Mouse (Mus musculus): Measurements from ENCODE around the gene Caskin1.

Gene Caskin1

DNA sequence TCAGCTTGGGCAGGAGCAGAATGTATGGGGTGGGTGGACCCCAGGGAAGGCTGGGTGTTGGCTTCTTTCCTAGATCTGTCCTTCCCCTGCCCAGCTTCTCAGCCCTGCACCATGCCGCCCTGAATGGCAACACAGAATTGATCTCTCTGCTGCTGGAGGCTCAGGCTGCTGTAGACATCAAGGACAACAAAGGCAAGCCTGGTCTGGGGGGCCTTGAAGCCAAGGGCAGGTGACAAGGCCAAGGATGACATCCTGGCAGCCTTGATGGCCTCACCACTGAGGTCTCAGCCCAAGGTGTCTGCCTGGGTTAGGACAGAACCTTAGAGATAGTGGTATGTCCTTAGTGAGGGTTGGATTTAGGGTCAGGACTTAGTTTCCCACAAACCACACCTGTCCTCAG, 7.6 kb downstream of the Caskin1 start:
- no peak for DNase-seq

GRCm38 (mm10) chr17:24502208-24502607, 13.8 kb downstream of the Caskin1 start:
- no peak for DNase-seq

DNA sequence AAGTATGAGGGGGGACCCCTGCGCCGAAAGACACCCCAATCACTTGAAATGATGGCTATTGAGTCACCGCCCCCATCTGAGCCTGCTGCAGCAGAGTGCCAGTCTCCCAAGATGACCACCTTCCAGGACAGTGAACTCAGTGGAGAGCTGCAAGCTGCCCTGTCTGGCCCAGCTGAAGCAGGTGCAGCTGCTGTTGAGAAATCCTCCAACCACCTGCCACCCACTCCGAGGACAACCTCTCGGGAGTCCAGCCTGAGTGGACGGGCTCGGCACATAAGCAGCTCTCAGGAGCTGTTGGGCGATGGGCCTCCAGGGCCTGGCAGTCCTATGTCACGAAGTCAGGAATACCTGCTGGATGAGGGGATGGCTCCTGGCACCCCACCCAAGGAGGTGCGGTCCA, 15.7 kb downstream of the Caskin1 start:
- no peak for DNase-seq

DNA sequence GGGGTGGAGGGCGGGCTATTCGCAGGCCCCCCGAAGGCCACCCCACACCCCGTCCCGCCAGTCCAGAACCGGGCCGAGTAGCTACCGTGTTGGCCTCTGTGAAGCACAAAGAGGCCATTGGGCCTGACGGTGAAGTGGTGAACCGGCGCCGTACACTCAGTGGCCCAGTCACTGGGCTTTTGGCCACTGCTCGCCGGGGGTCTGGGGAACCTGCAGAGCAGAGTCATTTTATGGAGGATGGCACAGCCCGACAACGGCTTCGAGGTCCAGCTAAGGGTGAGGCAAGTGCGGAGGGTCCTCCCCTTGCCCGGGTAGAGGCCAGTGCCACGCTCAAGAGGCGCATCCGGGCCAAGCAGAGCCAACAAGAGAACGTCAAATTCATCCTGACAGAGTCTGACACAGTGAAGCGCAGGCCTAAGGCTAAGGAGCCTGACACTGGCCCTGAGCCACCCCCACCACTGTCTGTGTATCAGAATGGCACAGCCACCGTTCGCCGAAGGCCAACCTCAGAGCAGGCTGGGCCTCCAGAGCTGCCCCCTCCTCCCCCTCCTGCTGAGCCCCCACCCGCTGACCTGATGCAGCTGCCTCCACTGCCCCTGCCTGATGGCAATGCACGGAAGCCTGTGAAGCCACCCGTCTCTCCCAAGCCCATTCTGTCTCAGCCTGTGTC, 17.0 kb downstream of the Caskin1 start:
- no peak for DNase-seq

DNA sequence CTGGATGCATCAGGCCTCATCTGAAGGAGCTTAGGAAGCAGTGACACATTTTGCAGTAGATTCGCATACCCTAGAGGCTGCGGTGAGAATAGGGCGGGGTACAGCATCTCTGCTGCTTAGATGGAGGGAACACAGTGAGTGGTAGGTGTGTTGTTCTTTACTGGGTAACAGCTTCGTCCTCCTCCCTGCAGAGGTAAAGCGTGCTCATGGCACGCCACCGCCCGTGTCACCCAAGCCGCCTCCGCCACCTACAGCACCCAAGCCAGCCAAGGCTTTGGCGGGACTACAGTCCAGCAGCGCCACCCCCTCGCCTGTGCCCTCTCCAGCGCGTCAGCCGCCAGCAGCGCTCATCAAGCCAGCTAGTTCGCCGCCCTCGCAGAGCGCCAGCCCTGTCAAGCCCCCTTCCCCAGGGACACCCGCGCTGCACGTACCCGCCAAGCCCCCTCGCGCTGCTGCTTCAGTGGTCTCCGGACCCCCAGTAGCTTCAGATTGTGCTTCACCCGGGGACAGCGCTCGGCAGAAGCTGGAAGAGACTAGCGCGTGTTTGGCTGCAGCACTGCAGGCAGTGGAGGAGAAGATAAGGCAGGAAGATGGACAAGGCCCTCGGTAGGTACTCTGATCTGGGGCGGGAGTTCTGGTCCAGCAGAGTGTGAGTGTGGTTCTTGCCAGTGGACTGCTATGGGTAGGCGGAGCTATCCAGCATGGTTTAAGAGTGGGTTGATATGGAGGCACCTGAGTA, 18.1 kb downstream of the Caskin1 start:
- no peak for DNase-seq

DNA sequence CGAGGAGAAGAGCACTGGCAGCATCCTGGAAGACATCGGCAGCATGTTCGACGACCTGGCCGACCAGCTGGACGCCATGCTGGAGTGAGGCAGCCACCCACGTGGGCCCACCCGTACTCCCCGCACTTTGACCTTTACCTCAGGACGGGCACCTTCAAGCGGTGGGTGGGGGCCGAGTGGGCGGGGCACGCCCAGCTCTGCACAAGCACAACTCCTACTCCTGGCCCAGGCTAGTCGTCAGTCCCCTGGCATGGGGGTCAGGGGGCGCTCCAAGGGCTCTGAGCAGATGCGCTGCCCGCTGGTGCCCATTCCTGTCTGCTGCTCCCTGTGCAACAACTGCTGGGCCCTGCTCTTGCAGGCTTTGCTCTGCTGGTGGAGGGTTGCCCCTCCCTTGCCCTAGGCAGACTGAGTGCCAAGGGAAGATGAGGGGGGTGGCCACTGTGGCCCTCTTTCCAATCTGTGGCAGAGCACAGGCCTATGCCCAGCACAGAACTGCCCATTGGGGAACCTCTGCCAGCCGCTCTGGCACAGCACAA, 18.8 kb downstream of the Caskin1 start:
- DNase-seq = peak; percentile 17 to 69

DNA sequence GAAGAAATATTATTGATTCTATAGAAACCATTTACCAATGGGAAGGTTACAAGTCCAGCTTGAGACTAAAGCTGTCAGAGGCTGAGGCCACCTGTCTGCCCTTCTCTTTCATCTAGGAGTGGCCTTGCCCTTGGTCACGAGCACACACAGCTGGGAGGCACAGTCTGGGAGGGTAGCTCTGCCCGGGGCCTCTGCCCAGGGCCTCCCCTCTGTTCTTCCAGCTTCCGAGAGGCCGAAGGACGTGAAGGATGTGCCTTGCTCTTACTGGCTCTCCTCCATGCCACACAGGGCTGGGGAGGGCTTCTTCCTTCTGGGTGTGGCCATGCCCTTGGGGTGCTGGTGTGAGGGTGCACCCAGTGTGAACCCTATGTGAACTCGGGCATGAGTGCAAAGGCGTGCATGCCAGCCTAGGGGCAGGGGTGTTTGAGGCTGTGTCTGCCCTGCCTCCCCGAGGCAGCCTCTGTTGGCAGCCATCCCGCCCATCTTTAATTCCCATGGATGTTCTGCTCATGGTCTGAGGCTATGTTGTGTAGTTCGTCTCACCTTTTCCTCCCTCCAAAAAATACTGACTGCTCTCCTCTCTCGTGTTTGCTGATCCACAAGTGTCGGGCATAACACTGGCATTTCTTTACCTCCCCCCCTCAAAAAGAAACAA, 19.5 kb downstream of the Caskin1 start:
- no peak for DNase-seq

GRCm38 (mm10) chr17:24513609-24514008, 25.2 kb downstream of the Caskin1 start:
- peak; percentile 62 to 73 for DNase-seq

GRCm38 (mm10) chr17:24514270-24515257, 26.2 kb downstream of the Caskin1 start:
- DNase-seq = peak; percentile 37 to 62

GRCm38 (mm10) chr17:24520450-24520849, 32.0 kb downstream of the Caskin1 start:
- DNase-seq = no peak

DNA sequence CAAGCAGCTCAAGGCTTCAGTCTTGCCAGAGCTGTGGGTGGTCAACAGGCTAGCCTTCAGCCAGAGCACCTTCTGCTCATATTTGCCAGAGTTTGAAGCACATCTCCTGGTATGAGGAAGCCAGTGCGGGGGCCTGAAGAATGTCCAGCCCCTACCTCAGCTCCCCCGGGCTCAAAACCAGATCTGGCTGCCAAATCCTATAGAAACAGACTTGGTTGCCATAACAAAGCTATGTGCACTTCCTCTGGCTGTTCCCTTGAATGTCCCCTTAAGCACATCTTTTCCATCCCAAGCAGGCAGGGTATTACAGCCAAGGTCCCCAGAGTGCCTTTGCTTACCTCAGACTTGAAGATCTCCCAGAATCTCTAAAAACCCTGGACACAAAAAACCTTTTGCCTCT, 36.3 kb downstream of the Caskin1 start:
- no peak for DNase-seq

GRCm38 (mm10) chr17:24527315-24527714, 38.9 kb downstream of the Caskin1 start:
- no peak for DNase-seq

GRCm38 (mm10) chr17:24527723-24528559, 39.5 kb downstream of the Caskin1 start, which contains the start of gene Traf7:
TSS of gene Traf7 (minus strand) at chr17:24527938.
- peak; percentile 96 to 98 for DNase-seq

- DNase-seq = no peak
Measured at GRCm38 (mm10) chr17:24528560-24528918, 40.1 kb downstream of the Caskin1 start.

- peak; percentile 67 to 69 for DNase-seq
Measured at GRCm38 (mm10) chr17:24529007-24529451, 40.6 kb downstream of the Caskin1 start.

DNA sequence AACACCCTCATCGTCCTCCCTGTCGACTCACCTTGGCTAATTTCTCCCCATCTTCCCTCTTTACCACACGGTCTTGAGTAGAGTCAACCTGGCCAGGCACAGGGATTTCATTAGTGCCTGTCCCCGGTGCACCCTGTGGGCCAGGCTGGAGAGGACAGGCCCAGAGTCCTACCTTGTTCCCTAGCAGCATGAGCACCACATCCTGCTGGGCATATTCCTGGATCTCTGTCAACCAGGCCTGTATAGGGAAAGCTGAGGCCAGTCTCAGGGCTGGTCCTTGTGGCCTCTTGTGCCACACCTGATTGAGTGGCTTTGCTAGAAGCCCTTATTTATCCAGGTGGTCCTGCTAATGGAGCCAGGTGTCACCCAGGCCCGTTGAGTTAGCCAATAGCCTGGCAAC, 41.5 kb downstream of the Caskin1 start:
- DNase-seq = no peak

GRCm38 (mm10) chr17:24530361-24531050, 42.1 kb downstream of the Caskin1 start:
- no peak for DNase-seq

DNA sequence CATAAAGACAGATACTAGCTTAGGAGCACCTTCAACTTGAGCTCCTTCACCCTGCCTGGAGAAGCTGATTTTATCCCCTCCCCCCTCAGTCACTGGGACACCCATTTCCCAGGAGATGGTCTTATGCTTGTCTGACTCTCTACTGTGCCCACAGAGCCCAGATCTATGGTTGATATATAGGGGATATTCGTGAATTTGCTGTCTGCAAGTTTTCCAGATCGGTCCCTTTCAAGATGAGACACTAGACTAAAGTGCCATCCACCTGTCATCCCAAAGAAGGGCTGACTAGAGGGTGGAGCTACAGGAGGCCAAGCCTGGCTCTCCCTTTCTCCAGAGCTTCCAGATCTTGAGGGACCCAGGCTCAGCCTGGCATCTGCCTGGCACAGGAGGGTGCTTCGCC, 42.7 kb downstream of the Caskin1 start:
- DNase-seq = no peak

DNA sequence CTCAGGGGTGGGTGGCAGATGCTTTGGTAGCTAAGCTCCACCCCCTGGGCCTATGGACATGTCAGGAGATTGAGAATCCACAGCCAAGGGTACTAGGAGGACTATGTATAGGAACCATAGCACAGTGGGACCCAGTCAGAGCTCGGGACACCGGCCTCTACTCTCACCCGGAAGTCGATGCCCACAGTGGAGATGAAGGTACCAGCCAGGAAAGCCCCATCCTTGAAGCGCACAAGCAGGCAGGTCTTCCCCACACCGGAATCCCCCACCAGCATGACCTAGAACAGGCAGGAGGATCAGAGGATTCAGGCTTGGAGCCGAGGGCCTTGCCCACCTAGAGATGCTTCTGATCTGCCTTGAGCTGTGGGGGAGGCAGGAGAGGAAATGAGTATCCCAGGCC, 43.6 kb downstream of the Caskin1 start:
- peak in 1 of 2 experiments; percentile 13 for DNase-seq

DNA sequence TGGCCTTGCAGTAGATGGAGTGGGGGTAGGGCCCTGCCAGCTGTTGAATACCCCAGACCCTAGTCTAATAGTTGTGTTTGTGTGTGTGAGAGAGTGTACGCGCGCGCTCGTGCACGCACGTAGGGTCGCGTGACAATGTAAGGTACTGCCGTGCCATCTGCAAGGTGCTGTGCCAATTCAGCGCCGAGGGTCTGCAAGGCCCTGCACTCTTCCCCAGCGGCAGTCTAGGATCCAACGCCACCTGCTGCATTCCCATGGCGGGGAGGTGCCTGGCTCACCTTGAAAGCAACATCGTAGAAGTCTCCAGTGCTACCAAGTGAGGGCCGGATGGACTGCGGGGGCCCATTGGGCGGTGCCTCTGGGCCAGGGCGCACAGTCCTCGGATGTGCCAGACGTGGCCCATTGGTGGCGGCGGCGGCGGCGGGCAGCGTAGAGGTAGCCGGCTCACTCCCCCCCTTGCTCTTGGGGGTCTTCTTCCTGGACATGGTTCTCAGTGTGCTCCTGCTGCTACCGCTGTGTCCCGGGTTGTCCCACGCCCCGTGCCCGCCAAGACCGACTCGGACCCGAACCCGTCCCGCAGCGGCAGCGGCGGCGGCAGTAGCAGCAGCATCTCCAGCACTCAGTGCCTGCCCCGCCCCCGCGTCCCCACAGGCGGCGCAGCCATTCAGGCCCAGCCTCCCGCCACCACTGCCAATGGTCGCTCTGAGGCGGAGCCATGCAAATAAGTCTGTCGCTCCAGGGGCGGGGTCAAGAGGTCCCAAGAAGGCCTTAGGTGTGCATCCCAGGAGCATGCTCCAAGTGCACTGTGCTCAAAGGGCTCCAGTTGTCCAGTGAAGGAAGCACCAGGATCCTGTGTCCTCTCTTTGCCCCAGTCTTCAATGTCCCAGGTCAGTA, 44.9 kb downstream of the Caskin1 start:
- peak; percentile 93 to 95 for DNase-seq
